Mouse (Mus musculus) granulocyte monocyte progenitor cell, adult 5-6 weeks (primary cell): Measurements from ENCODE around the gene Sord. TPM values are rescaled to one million over a fixed set of nuclear protein-coding genes. Genes with fewer than 3 reads are reported as not detected.

Source experiments
- ATAC-seq: replicated peaks from 2 replicates; pipeline ENCODE4 v1.8.0; 2016; ENCODE audit warnings: mild to moderate bottlenecking, moderate TSS enrichment, inconsistent platforms; ENCODE audit not compliant: poor library complexity, severe bottlenecking
- total RNA-seq, 2 experiments: library from RNA; stranded (forward) in 1 of 2; stranded (reverse) in 1 of 2; fragments of 200-712, 200-1000 nt in 1 of 2; fragments of >200 nt in 1 of 2; fragmentation: Nextera tagmentation in 1 of 2; gene quantifications; 2 replicates each; pipeline ENCODE4 v1.2.3; 2014 to 2017

The Sord gene
- total RNA-seq, 2 experiments from 2014 or later = 52.4 to 68.8 TPM

DNA sequence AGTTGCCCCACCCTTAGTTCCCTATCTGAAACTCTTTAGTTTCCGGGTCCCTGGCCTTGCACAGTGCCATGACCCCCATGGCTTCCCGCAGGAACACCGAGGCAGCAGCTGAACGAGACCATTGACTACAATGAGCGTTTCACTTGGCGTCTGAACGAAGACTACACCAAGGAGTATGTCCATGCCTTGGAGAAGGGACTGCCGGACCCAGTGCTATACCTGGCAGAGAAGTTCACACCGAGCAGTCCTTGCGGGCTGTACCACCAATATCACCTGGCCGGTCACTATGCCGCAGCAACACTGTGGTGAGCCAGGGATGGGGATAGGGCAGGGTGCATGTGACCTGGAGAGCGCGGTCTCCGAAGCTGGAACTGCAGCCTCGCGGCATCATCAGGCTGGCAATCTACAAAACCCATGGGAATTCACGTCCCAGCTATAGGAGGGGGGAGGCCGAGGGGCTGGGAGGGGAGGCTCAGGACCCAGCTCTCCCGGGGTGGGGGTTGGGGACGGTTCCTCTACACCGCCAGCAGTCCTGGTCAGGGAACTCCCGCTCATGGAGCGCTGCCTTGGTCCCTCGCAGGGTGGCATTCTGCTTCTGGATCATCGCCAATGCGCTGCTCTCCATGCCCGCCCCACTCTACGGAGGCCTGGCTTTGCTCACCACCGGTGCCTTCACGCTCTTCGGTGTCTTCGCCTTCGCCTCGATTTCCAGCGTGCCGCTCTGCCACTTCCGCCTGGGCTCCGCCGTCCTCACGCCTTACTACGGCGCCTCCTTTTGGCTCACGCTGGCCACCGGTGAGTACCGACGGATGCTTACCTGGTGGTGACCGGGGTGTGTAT is 66.8 kb downstream of the Sord start:
- peak; percentile 20; the same call in 1 of the 2 replicates for ATAC-seq

- no peak for ATAC-seq
Measured at GRCm38 (mm10) chr2:122301921-122302573, 67.5 kb downstream of the Sord start.

DNA sequence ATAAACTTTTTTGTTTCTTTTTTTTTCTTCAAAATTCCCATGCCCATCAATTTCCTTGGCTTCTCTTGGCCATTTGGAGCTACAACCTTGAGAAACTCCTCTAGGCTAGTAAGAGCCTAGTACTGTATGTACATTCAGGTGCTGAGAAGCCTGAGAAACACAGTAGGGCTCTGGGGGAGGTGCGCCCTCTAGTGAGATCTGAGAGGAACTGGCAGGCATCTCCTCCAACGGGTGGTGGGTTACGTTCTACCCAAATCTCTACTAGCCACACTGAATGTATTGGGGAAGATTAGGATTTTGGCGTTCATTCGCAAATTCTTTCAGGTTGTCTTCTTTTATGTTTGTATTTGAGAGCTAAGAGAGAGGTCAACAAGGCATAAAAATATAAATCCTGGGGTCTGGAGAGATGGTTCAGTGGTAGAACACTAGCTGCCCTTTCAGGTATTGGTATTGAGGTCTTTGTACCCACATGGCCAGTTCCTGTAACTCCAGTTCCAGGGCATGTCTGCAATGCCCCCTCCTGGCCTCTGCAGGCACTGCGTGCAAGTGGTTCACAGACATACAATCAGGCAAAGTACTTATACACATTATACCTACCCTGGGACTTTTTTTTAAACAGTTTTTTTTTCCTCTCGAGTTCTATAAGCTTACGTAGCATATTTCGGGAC is 68.2 kb downstream of the Sord start:
- peak; percentile 63 for ATAC-seq

DNA sequence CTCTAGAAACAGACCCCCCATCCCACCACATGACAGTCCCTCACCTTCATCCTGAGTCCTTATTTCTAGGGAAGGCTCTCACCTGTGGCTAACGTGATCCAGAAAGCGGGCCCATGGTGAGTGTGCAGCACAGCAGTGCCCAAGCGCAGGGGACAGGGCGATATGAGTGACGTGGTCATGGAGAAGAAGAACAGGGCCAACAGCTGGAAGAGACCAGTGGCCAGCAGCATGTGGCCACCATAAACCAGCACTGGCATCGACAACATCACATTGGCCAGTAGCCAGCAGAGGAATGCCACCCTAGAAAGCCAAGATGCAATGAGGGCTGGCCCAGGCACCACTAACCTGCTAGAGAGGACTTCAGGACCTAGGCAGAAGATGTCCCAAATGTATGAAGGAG is 70.0 kb downstream of the Sord start:
- ATAC-seq = no peak

- ATAC-seq = no peak
Measured at GRCm38 (mm10) chr2:122305097-122305892, 70.7 kb downstream of the Sord start.

GRCm38 (mm10) chr2:122306184-122306583 is 71.6 kb downstream of the Sord start:
- ATAC-seq = peak; percentile 70

- ATAC-seq = no peak
Measured at GRCm38 (mm10) chr2:122309647-122310046, 75.1 kb downstream of the Sord start.

DNA sequence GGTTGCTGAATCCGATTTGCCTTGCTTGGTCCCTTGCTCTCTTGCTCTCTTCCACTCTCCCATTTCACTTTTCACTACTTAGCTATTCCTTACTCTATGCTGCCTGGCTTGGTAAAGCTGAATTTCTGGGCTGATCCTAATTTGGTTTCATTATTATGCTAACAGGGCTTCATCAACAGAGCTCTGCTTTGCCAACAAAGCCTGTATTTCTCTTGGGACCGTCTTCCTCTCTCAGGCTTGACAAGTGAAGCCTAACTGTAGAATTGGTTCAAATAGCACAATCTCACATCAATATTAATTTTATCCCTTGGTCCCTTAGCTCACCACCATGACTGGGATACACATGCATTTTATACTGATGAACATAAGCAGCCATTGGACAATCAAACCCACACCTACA is 77.0 kb downstream of the Sord start:
- ATAC-seq = no peak

DNA sequence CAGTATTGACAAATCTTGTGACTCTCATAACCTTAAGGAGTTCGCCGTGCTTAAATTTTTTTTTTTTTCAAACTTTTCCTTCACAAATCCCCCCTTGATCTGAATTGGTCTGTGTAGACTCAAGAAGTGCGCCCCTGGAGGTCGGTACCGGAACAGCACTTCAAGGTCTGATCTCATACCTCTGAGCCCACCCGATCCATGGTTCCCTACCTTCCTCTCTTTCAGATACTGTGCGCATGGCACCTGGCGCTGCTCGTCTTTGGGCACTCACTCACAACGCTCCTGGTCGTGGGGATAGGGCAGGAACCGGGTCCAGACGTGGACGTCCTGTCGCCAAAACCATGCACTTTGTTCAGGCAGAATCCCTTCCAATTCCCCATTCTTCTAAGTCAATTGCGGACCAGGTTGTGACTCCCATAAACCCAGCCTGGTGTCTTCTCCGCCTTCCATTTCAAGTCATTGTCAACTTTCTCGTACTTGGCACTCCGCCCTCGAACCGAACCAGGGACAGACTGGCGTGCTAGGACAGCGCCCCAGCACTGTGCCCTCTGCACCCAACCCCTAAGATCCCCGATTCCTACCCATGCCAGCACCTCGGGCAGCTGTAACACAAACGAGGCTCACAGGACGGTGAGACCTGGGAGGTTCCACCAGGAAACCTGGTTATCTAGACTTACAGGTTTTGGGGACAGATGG is 78.3 kb downstream of the Sord start:
- peak; percentile 84 for ATAC-seq

- peak; percentile 33 for ATAC-seq
Measured at GRCm38 (mm10) chr2:122313536-122313935, 79.0 kb downstream of the Sord start, which contains the start of gene Duoxa1. Duoxa1 (minus strand) TSS chr2:122313730.

Other genes starting within 250 kb of the Sord start
- gene Eif3j1, start 206.2 kb upstream of the Sord start, total RNA-seq (2014; fragmentation: Nextera tagmentation) = 26.1 and 33.8 TPM in 2 replicates
- 33.5 and 36.9 TPM in 2 replicates for gene Eif3j1, start 206.2 kb upstream of the Sord start, total RNA-seq (2017)
- gene Spg11, start 116.4 kb upstream of the Sord start, total RNA-seq (2014; fragmentation: Nextera tagmentation) = 12.2 and 13.2 TPM in 2 replicates
- gene Spg11, start 116.4 kb upstream of the Sord start, total RNA-seq (2017) = 10.7 and 12.5 TPM in 2 replicates
- gene B2m, start 87.1 kb upstream of the Sord start, total RNA-seq (2014; fragmentation: Nextera tagmentation) = 1,957 and 2,269 TPM in 2 replicates
- gene B2m, start 87.1 kb upstream of the Sord start, total RNA-seq (2017) = 1,824 and 1,957 TPM in 2 replicates
- gene Trim69, start 74.0 kb upstream of the Sord start, total RNA-seq (2014; fragmentation: Nextera tagmentation) = 0.56 TPM in 1 of 2 replicates, not detected in the other
- not detected in 2 replicates for gene Trim69, start 74.0 kb upstream of the Sord start, total RNA-seq (2017)
- not detected in 2 replicates for gene Patl2, start 48.6 kb upstream of the Sord start, total RNA-seq (2014; fragmentation: Nextera tagmentation)
- not detected in 2 replicates for gene Patl2, start 48.6 kb upstream of the Sord start, total RNA-seq (2017)
- not detected in 2 replicates for gene Terb2, start 48.5 kb upstream of the Sord start, total RNA-seq (2014; fragmentation: Nextera tagmentation)
- gene Terb2, start 48.5 kb upstream of the Sord start, total RNA-seq (2017) = not detected in 2 replicates
- not detected in 2 replicates for gene Duox2, start 63.7 kb downstream of the Sord start, total RNA-seq (2014; fragmentation: Nextera tagmentation)
- not detected in 2 replicates for gene Duox2, start 63.7 kb downstream of the Sord start, total RNA-seq (2017)
- not detected in 2 replicates for gene Duoxa2, start 64.2 kb downstream of the Sord start, total RNA-seq (2014; fragmentation: Nextera tagmentation)
- not detected in 2 replicates for gene Duoxa2, start 64.2 kb downstream of the Sord start, total RNA-seq (2017)
- not detected in 2 replicates for gene Duoxa1, start 79.0 kb downstream of the Sord start, total RNA-seq (2014; fragmentation: Nextera tagmentation)
- gene Duoxa1, start 79.0 kb downstream of the Sord start, total RNA-seq (2017) = 0.10 TPM in 1 of 2 replicates, not detected in the other
- not detected in 2 replicates for gene Duox1, start 80.9 kb downstream of the Sord start, total RNA-seq (2014; fragmentation: Nextera tagmentation)
- not detected in 2 replicates for gene Duox1, start 80.9 kb downstream of the Sord start, total RNA-seq (2017)
- 2.0 and 6.4 TPM in 2 replicates for gene Shf, start 134.4 kb downstream of the Sord start, total RNA-seq (2014; fragmentation: Nextera tagmentation)
- 1.9 and 3.8 TPM in 2 replicates for gene Shf, start 134.4 kb downstream of the Sord start, total RNA-seq (2017)
- 50.9 and 68.1 TPM in 2 replicates for gene Slc28a2, start 191.7 kb downstream of the Sord start, total RNA-seq (2014; fragmentation: Nextera tagmentation)
- gene Slc28a2, start 191.7 kb downstream of the Sord start, total RNA-seq (2017) = 64.3 and 72.5 TPM in 2 replicates